Mouse (Mus musculus): ENCODE data around the gene Ppp1r1b.

GRCm38 (mm10) chr11:98318421-98319116 is 29.6 kb upstream of the Ppp1r1b start:
- TF ChIP-seq CTCF (IDR thresholded peaks at IDR 0.05; ENCODE audit: low read depth) (no peak), EP300 (IDR thresholded peaks at IDR 0.05; ENCODE audit: low read depth) (no peak)

All from heart, postnatal 0 days (tissue).